Mouse (Mus musculus) liver, embryonic 14.5 days (tissue): ENCODE results near the gene Lpp.

Experiments
- CTCF ChIP-seq: IDR thresholded peaks from 2 replicates; pipeline ENCODE4 v1.5.1; 2016; ENCODE audit warnings: antibody characterized with exemption, low read depth, control low read depth
- EP300 ChIP-seq: IDR thresholded peaks from 2 replicates; pipeline ENCODE4 v1.6.1; 2016; ENCODE audit warnings: antibody characterized with exemption, low read depth

DNA sequence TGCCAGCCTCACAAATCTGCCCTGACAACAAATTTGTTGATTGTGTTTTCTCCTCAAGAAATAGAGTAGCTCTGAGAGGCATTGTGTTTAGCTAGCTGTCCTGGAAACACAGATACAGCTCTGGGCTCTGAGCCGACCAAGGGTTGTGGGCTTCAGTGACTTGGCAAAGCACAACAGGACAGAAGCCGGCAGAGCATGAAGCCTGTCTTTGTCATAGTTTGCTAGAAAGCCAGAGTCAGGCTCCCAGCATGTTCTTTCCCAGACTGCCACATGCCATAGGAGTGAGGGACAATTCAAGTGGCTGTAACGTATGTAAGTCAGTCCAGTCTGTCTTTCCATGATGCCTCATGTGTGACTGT is 521.1 kb downstream of the Lpp start:
- TF ChIP-seq EP300 = no peak
- TF ChIP-seq CTCF = no peak
